Mouse (Mus musculus) thymus, adult 2 months (tissue): Measurements from ENCODE around the gene Slc35e4. TPM values are rescaled to one million over a fixed set of nuclear protein-coding genes. Genes with fewer than 3 reads are reported as not detected.
"Not testable (repeated sequence)": the region's sequence is repeated elsewhere in the genome, so short reads cannot be mapped to it uniquely, and the experiment has no call there.

Experiments used
- DNase-seq: peaks from one replicate; pipeline ENCODE4 v3.0.0; 2021
- H3K27ac ChIP-seq: fragments of 200-500 bp; 2 replicates; pipeline ENCODE4 v1.5.1; 2012; ENCODE audit warnings: low read length, control low read depth; ENCODE audit not compliant: control insufficient read depth, insufficient read depth
- H3K27me3 ChIP-seq: fragments of 200-500 bp; 2 replicates; pipeline ENCODE4 v1.6.1; 2012; ENCODE audit warnings: mild to moderate bottlenecking, low read length, moderate library complexity, mixed read lengths; ENCODE audit not compliant: control insufficient read depth, insufficient read depth
- H3K36me3 ChIP-seq: fragments of 200-500 bp; 2 replicates; pipeline ENCODE4 v1.6.1; 2012; ENCODE audit warnings: mild to moderate bottlenecking, low read length, moderate library complexity; ENCODE audit not compliant: control insufficient read depth, insufficient read depth
- H3K4me1 ChIP-seq: fragments of 200-500 bp; replicated peaks from 2 replicates; pipeline ENCODE4 v1.6.1; 2012; ENCODE audit warnings: low read length; ENCODE audit not compliant: control insufficient read depth, insufficient read depth
- H3K4me3 ChIP-seq: fragments of 200-500 bp; 2 replicates; pipeline ENCODE4 v1.5.1; 2012; ENCODE audit warnings: mild to moderate bottlenecking, low read length, control low read depth, moderate library complexity; ENCODE audit not compliant: control insufficient read depth, insufficient read depth
- CTCF ChIP-seq: fragments of 200-500 bp; IDR thresholded peaks from 2 replicates; pipeline ENCODE4 v1.5.1; 2012; ENCODE audit warnings: mild to moderate bottlenecking, control low read depth, low read length, moderate library complexity, borderline replicate concordance; ENCODE audit not compliant: control insufficient read depth, poor library complexity, insufficient read depth; ENCODE audit errors: extremely low read depth
- POLR2A ChIP-seq: fragments of 200-500 bp; IDR thresholded peaks from 2 replicates; pipeline ENCODE4 v1.6.1; 2012; ENCODE audit warnings: mild to moderate bottlenecking, low read length, control low read depth, moderate library complexity; ENCODE audit not compliant: control insufficient read depth, poor library complexity, insufficient read depth; ENCODE audit errors: extremely low read depth
- WGBS: fragments of 180-500 bp; shearing (Covaris S2); methylation state at CpG from one replicate; pipeline ENCODE4 v1.1.7; 2018; 5-methylcytosine and 5-hydroxymethylcytosine counted together
- polyA plus RNA-seq: library from polyadenylated mRNA; depleted of rRNA; stranded (reverse); fragments of >200 nt; gene quantifications from 2 replicates; pipeline ENCODE4 v1.2.3, GENCODE M21; 2012

The Slc35e4 gene
- polyA plus RNA-seq, 1 experiment: 3.9 TPM

DNA sequence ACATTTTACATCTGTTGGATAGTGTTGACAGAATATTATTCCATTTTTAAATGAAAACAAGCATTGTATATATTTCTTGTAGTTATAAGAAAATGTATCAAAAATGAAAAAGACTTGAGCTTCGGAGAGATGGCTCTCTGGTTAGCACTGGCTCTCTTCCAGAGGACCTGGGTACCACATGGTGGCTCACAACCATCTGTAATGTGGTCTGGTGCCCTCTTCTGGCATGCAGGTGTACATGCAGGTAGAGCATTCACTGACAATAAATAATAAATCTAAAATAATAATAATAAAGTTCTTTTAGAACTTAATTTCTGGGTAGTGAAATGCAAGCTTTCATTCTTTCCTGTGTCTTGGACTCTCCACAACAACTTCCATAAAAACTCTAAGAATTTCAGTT lies 4.3 kb upstream of the Slc35e4 start:
- H3K4me3 ChIP-seq: no peak overlapping the region
- no peak overlapping the region for H3K27ac ChIP-seq
- WGBS: 31% methylated on average over 1 of the region's 1 CpGs
- no peak for TF ChIP-seq CTCF
- no peak for TF ChIP-seq POLR2A
- H3K27me3 ChIP-seq: no peaks in the 10 kb centered on the region
- peaks cover 6% of the 10 kb centered on the region for H3K4me1 ChIP-seq
- DNase-seq: no peak
- H3K36me3 ChIP-seq: no peaks in the 10 kb centered on the region

DNA sequence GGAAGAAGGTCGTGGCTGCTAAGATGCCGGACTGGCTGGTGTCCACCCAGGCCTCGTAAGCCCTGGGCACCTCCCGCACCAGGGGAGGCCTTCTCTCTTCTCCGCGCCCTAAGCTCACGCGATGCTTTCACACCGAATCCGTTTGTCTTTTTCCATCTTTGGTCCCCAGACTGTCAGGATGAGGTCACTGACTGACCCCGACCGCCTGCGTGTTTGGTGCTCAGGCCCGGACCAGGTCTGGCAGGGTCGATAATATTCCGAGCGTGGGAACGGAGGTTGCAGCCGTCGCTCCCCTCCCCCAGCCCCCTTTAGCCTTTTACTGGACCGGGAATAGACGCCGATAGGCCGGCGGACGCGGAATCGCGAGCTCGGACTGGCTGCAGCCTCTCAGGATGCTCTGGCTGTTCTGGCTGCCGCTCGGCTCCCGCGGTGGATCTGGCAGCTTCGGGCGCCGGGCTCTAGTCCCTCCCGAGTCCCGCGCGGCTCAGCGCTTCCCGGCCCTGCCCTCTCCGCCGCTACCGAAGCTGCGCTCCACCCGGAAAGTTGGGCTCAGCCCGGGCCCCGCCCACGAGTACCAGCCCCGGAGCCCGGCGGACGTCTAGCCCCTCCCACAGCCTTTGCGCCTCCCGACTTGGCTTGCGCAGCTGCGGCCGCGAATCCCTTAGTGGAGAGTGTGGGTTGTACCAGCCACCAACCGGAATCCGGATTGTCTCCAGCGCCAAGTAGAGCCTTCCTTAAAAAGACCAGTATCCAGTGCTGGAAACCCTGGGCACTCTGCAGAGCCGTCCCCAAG lies 952 bp downstream of the Slc35e4 start:
- TF ChIP-seq CTCF (no peak), POLR2A (0 out of 2 replicates have a peak, but pooled peaks have one; percentile 5)
- whole genome bisulfite sequencing: 3% methylated on average over 65 of the region's 65 CpGs
- Histone ChIP-seq H3K4me3 (peak overlapping the region; percentile 50), H3K27ac (no peak overlapping the region), H3K27me3 (no peaks in the 10 kb centered on the region; the same call in 1 of the 2 replicates), H3K36me3 (no peaks in the 10 kb centered on the region), H3K4me1 (peaks cover 14% of the 10 kb centered on the region)
- peak; percentile 90 for DNase-seq

DNA sequence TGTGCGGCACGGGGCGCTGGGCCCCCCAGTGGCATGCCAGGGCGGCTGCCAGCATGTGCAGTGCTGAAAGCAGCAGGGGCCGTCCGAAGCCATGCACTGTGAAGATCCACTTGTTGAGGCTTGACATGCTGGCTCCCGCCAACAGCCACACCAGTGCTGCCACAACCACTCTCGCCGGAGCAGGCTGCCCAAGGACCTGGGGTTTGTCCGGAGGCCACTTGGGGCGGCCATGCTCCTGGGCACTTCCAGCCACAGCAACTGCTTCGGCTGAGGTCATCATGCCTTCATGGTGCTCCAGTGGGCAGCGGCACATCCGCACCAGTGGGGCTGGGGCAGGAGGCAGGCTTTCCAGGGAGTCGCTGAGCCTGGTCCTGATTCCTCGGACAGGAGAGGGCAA lies 1.6 kb downstream of the Slc35e4 start:
- Histone ChIP-seq H3K4me3 (peak overlapping the region; percentile 50; the same call in 1 of the 2 replicates), H3K27me3 (no peaks in the 10 kb centered on the region; the same call in 1 of the 2 replicates), H3K4me1 (peaks cover 14% of the 10 kb centered on the region), H3K27ac (no peak overlapping the region), H3K36me3 (no peaks in the 10 kb centered on the region)
- TF ChIP-seq POLR2A: no peak
- TF ChIP-seq CTCF: no peak
- 46% methylated on average over 16 of the region's 16 CpGs for WGBS
- peak; percentile 25 for DNase-seq

DNA sequence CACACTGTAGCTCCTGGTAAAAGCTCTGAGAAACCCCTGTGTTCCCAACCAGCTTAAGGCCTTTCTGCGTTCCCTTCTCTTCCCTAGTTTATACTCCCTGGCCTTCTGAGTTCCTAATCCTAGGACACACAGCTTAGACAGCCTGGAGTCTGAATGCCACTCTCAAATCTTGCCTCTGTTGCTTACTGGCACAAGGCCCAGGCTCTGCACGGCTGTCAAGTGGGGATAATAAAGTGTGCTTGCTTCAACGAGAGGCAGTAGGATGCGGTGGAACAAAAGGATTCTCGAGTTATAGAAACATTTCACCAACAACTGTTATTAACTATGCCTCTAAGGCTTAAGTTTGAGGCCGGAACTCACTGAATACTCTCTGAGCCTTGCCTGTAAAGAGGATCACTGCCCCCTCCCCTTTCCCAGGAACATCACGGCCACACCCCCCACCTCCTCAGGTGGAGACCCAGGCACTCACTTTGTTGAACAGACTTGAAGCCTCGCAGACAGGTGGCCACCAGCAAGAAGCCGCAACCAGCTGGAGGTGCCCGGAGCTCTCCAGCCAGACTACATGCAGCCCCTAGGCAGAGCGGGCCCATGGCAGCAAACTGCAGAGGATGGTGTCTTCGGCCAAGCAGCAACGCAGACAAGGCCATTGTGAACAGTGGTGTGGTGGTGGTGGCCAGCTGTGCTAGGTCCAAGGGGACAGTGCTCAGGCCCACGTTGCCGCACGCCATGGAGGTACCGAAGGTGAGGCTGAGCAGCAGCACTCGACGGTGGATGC lies 2.2 kb downstream of the Slc35e4 start:
- Histone ChIP-seq H3K4me3 (no peak overlapping the region), H3K27ac (no peak overlapping the region), H3K27me3 (no peaks in the 10 kb centered on the region; the same call in 1 of the 2 replicates), H3K4me1 (peaks cover 14% of the 10 kb centered on the region), H3K36me3 (no peaks in the 10 kb centered on the region)
- TF ChIP-seq POLR2A (no peak), CTCF (no peak)
- no peak for DNase-seq
- WGBS: 82% methylated on average over 19 of the region's 19 CpGs

DNA sequence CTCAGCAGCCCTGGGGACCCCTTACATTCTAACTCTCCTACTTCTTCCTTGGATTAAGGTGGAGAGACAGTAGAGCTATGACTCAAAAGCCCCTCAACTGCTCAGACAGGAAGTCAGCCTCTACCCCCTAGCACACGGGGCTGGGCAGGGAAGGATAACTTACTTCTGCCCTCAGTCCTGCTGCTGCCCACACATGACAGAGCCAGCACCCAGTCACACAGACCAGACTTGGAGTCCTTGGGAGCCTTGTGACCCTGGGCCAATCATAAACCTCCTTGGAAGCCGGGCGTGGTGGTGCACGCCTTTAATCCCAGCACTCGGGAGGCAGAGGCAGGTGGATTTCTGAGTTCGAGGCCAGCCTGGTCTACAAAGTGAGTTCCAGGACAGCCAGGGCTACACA lies 3.0 kb downstream of the Slc35e4 start:
- not testable (repeated sequence) for H3K36me3 ChIP-seq, H3K4me3 ChIP-seq, DNase-seq, H3K27ac ChIP-seq, H3K27me3 ChIP-seq
- H3K4me1 ChIP-seq: peaks cover 14% of the 10 kb centered on the region
- WGBS: 91% methylated on average over 6 of the region's 6 CpGs

DNA sequence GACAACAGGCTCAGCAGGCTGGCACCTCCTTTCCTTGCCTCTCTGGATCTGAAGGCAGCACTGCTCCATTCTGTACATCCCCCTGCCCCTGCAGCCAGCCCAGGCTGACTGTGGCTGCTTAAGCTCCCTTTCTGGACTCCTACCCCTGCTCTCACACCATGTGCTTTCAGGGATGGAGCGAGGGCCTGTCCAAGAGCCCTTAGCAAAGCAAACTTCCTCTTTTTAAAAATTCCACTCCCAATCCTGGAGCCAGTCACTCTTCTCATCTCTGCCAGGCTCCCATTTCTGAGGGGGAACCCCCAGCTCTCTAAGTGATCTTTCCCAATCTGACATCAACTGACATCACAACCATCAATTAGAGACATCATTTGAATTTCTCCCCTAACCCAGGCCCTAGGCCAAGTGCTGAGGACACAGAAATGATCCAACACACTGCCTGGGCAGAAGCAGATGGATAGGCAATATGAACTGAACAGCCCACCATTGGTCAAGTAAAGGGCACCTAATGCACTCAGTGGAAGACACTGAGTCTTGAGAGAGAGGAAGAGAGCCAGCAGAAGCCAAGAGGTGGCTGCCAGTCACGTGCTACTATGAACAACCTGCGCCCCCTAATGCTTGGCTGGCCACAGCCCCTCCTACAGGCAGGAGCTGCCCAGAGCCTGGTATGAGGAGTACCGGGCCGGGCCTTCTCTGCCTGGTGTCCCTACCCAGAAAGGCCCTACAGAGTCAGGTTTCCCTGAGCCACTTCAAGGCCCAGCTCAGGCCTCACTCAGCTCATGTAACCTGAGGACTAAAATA lies 3.8 kb downstream of the Slc35e4 start:
- H3K27me3 ChIP-seq: no peaks in the 10 kb centered on the region; the same call in 1 of the 2 replicates
- 70% methylated on average over 5 of the region's 5 CpGs for WGBS
- H3K4me3 ChIP-seq: no peak overlapping the region
- H3K27ac ChIP-seq: no peak overlapping the region
- no peaks in the 10 kb centered on the region for H3K36me3 ChIP-seq
- peaks cover 14% of the 10 kb centered on the region for H3K4me1 ChIP-seq
- DNase-seq: no peak
- TF ChIP-seq POLR2A (no peak), CTCF (no peak)
